Comparison of ENCODE assay signal across 27 mouse cellular contexts in genomic region chr11:90292766-90293165, GRCm38 (mm10). TPM values are rescaled to one million over a fixed set of nuclear protein-coding genes. Genes with fewer than 3 reads are reported as not detected.
DNase-seq lines count a peak whose midpoint lies in the region; ATAC-seq lines count a peak whose summit lies in the region.
"Had no signal": no experiment of that assay in that cellular context is flagged by ENCODE, and none has a peak within 500 bp of the region (broad histone marks: within the 10 kb centered on the region; RNA-seq: fewer than 3 reads in every experiment).

No protein-coding gene starts in this region.

- no peak for ATAC-seq in kidney, embryonic 15.5 days (replicated peaks; ENCODE audit: low FRiP score)
- no peak for ATAC-seq in kidney, embryonic 14.5 days (ENCODE audit: low FRiP score, low TSS enrichment)
- ATAC-seq: activated CD4-positive, CD25-positive, alpha-beta regulatory T cell, adult 4 months; CD4-positive, CD25-positive, alpha-beta regulatory T cell, adult 4 months; forebrain, embryonic 15.5 days had no signal

- no peaks in the 10 kb centered on the region for H3K4me1 ChIP-seq in kidney, embryonic 15.5 days
- no peaks in the 10 kb centered on the region for H3K4me1 ChIP-seq in kidney, embryonic 14.5 days (ENCODE audit: control insufficient read depth, insufficient read depth, low read length)
- H3K4me1 ChIP-seq: embryonic facial prominence, embryonic 10.5 days; forebrain, embryonic 12.5 days; forebrain, embryonic 15.5 days; heart, embryonic 10.5 days; heart, embryonic 13.5 days; hindbrain, embryonic 15.5 days had no signal

- H3K4me2 ChIP-seq in kidney, embryonic 15.5 days = no peak overlapping the region
- no peak overlapping the region for H3K4me2 ChIP-seq in kidney, embryonic 14.5 days (replicated peaks; ENCODE audit: low read depth, low read length)
- H3K4me2 ChIP-seq: embryonic facial prominence, embryonic 13.5 days; forebrain, embryonic 12.5 days; forebrain, embryonic 15.5 days; heart, embryonic 13.5 days; hindbrain, embryonic 12.5 days; hindbrain, embryonic 15.5 days had no signal

- no peaks in the 10 kb centered on the region for H3K36me3 ChIP-seq in kidney, embryonic 15.5 days
- H3K36me3 ChIP-seq in kidney, embryonic 14.5 days (ENCODE audit: control insufficient read depth, insufficient read depth, low read length) = no peaks in the 10 kb centered on the region
- H3K36me3 ChIP-seq: embryonic facial prominence, embryonic 10.5 days; embryonic facial prominence, embryonic 13.5 days; forebrain, embryonic 12.5 days; forebrain, embryonic 15.5 days; heart, embryonic 10.5 days; heart, embryonic 13.5 days; hindbrain, embryonic 12.5 days; hindbrain, embryonic 15.5 days had no signal

- H3K27me3 ChIP-seq in kidney, embryonic 15.5 days = no peaks in the 10 kb centered on the region
- H3K27me3 ChIP-seq in kidney, embryonic 14.5 days (ENCODE audit: control insufficient read depth, insufficient read depth, low read length) = no peaks in the 10 kb centered on the region
- H3K27me3 ChIP-seq: embryonic facial prominence, embryonic 13.5 days; forebrain, embryonic 12.5 days; forebrain, embryonic 15.5 days; heart, embryonic 13.5 days; hindbrain, embryonic 12.5 days; hindbrain, embryonic 15.5 days had no signal

- DNase-seq in adrenal gland, postnatal 25 days = peak; percentile 16
- DNase-seq in adrenal gland, adult (ENCODE audit: inconsistent age in 2 of 2, low spot score in 1 of 2) = no peak
- DNase-seq in kidney, postnatal 10 days = peak; percentile 57
- DNase-seq in kidney, postnatal 4 days = peak; percentile 42 to 53
- no peak for DNase-seq in natural killer cell, adult 2 months (ENCODE audit: low spot score in 2 of 2)
- DNase-seq: adrenal gland, adult 2 months; cerebellum, adult 11-12 months; cerebellum, adult 8-10 months; cerebellum, postnatal 10 days; cerebellum, postnatal 36 days; embryo, embryonic 11 days; gastrocnemius, postnatal 25 days; heart, adult 2 months; heart, postnatal 14 days had no signal

- H3K4me3 ChIP-seq in kidney, embryonic 15.5 days (replicated peaks) = no peak overlapping the region
- no peak overlapping the region for H3K4me3 ChIP-seq in kidney, embryonic 14.5 days (ENCODE audit: low read length)
- H3K4me3 ChIP-seq: embryonic facial prominence, embryonic 10.5 days; embryonic facial prominence, embryonic 13.5 days; erythroblast, embryonic 14.5 days; forebrain, embryonic 12.5 days; forebrain, embryonic 15.5 days; heart, adult 2 months; heart, embryonic 10.5 days; heart, embryonic 13.5 days; hindbrain, embryonic 12.5 days; hindbrain, embryonic 15.5 days had no signal

- H3K9me3 ChIP-seq in kidney, embryonic 15.5 days (replicated peaks) = no peaks in the 10 kb centered on the region
- H3K9me3 ChIP-seq in kidney, embryonic 14.5 days (ENCODE audit: control insufficient read depth, low read length) = no peaks in the 10 kb centered on the region
- H3K9me3 ChIP-seq: embryonic facial prominence, embryonic 10.5 days; embryonic facial prominence, embryonic 13.5 days; forebrain, embryonic 12.5 days; forebrain, embryonic 15.5 days; heart, embryonic 10.5 days; heart, embryonic 13.5 days; hindbrain, embryonic 12.5 days; hindbrain, embryonic 15.5 days had no signal

- no peak overlapping the region for H3K9ac ChIP-seq in kidney, embryonic 15.5 days
- no peak overlapping the region for H3K9ac ChIP-seq in kidney, embryonic 14.5 days (ENCODE audit: low read depth, low read length)
- H3K9ac ChIP-seq: embryonic facial prominence, embryonic 13.5 days; forebrain, embryonic 12.5 days; forebrain, embryonic 15.5 days; heart, embryonic 13.5 days; hindbrain, embryonic 12.5 days; hindbrain, embryonic 15.5 days had no signal

- no peak overlapping the region for H3K27ac ChIP-seq in kidney, embryonic 15.5 days
- no peak overlapping the region for H3K27ac ChIP-seq in kidney, embryonic 14.5 days (ENCODE audit: low read depth, low read length)
- H3K27ac ChIP-seq: embryonic facial prominence, embryonic 10.5 days; embryonic facial prominence, embryonic 13.5 days; forebrain, embryonic 12.5 days; forebrain, embryonic 15.5 days; heart, adult 2 months; heart, embryonic 10.5 days; heart, embryonic 13.5 days; hindbrain, embryonic 12.5 days; hindbrain, embryonic 15.5 days had no signal

RNA-seq across cellular contexts. Expression of gene Mmd, which starts 43.5 kb away (rescaled TPM):
- 63.3 and 69.1 TPM in 2 replicates for total RNA-seq in adrenal gland, postnatal 25 days (2021)
- 36.6 and 38.0 TPM in 2 replicates for polyA plus RNA-seq in kidney, embryonic 15.5 days (2015; fragmentation: Nextera tagmentation; extraction: Ambion mirVana)
- polyA plus RNA-seq in kidney, embryonic 14.5 days (2014; fragmentation: Nextera tagmentation; extraction: Ambion mirVana) = 25.5 and 25.6 TPM in 2 replicates

Comparison
In these comparisons a context has a peak if more than half of its experiments do, and no peak if none do; other contexts are left out.
1. DNase-seq: peak in adrenal gland, postnatal 25 days (single experiment), kidney, postnatal 10 days (single experiment) and kidney, postnatal 4 days (2 of 2); none in adrenal gland, adult (0 of 2) and natural killer cell, adult 2 months (0 of 2).